Mouse (Mus musculus) cerebellum, adult 8-10 months (tissue): ENCODE data around the gene Coq4.
"Not testable (repeated sequence)": the region's sequence is repeated elsewhere in the genome, so short reads cannot be mapped to it uniquely, and the experiment has no call there.

ENCODE experiments used
- DNase-seq: peaks from one replicate; pipeline ENCODE4 v3.0.0; 2022

Gene Coq4

GRCm38 (mm10) chr2:29787104-29787917 is at the start of gene Coq4:
Coq4 (plus strand) TSS chr2:29787493.
- DNase-seq, result peak; percentile 92

- no peak for DNase-seq
Observed at GRCm38 (mm10) chr2:29738799-29739198, 48.5 kb upstream of the Coq4 start.

GRCm38 (mm10) chr2:29739368-29739767 is 47.9 kb upstream of the Coq4 start:
- no peak for DNase-seq

- no peak for DNase-seq
Observed at GRCm38 (mm10) chr2:29741207-29741606, 46.1 kb upstream of the Coq4 start.

GRCm38 (mm10) chr2:29744256-29744655 is 43.0 kb upstream of the Coq4 start:
- DNase-seq, result no peak

- DNase-seq, result peak; percentile 28
Observed at GRCm38 (mm10) chr2:29747188-29747782, 40.0 kb upstream of the Coq4 start.

- DNase-seq, result no peak
Observed at GRCm38 (mm10) chr2:29747852-29748251, 39.4 kb upstream of the Coq4 start.

GRCm38 (mm10) chr2:29748499-29748898 is 38.8 kb upstream of the Coq4 start:
- no peak for DNase-seq

GRCm38 (mm10) chr2:29751497-29751896 is 35.8 kb upstream of the Coq4 start, which contains the start of gene Gm13420:
Gm13420 (minus strand) TSS chr2:29751685.
- no peak for DNase-seq

- DNase-seq, result no peak
Observed at GRCm38 (mm10) chr2:29752397-29752796, 34.9 kb upstream of the Coq4 start.

- DNase-seq, result no peak
Observed at GRCm38 (mm10) chr2:29755693-29756092, 31.6 kb upstream of the Coq4 start.

GRCm38 (mm10) chr2:29764831-29765230 is 22.5 kb upstream of the Coq4 start:
- DNase-seq, result peak; percentile 52

GRCm38 (mm10) chr2:29767976-29768709 is 19.1 kb upstream of the Coq4 start:
- no peak for DNase-seq

- DNase-seq, result no peak
Observed at GRCm38 (mm10) chr2:29768901-29769300, 18.4 kb upstream of the Coq4 start.

GRCm38 (mm10) chr2:29770162-29770561 is 17.1 kb upstream of the Coq4 start:
- DNase-seq, result no peak

- no peak for DNase-seq
Observed at GRCm38 (mm10) chr2:29771611-29772461, 15.5 kb upstream of the Coq4 start.

GRCm38 (mm10) chr2:29773323-29773722 is 14.0 kb upstream of the Coq4 start:
- no peak for DNase-seq

- DNase-seq, result not testable (repeated sequence)
Observed at GRCm38 (mm10) chr2:29781256-29781655, 6.0 kb upstream of the Coq4 start.

GRCm38 (mm10) chr2:29784290-29784689 is 3.0 kb upstream of the Coq4 start:
- DNase-seq, result no peak

GRCm38 (mm10) chr2:29787937-29788681 is 816 bp downstream of the Coq4 start, which contains the start of gene Trub2:
Trub2 (minus strand) TSS chr2:29788502.
- DNase-seq, result peak; percentile 80

- DNase-seq, result no peak
Observed at GRCm38 (mm10) chr2:29792772-29793487, 5.6 kb downstream of the Coq4 start.
